Mouse (Mus musculus): Measurements from ENCODE around the gene Prkch. TPM values are rescaled to one million over a fixed set of nuclear protein-coding genes. Genes with fewer than 3 reads are reported as not detected.

Gene Prkch
- total RNA-seq, 2 experiments from 2014 or later: 11.3 to 11.8 TPM

GRCm38 (mm10) chr12:73708920-73709319 is 124.3 kb downstream of the Prkch start:
- DNase-seq (ENCODE audit: low spot score in 2 of 2): peak; percentile 42 to 72

GRCm38 (mm10) chr12:73710846-73711245 is 126.2 kb downstream of the Prkch start:
- no peak for DNase-seq (ENCODE audit: low spot score in 2 of 2)

- no peak for DNase-seq (ENCODE audit: low spot score in 2 of 2)
Observed at GRCm38 (mm10) chr12:73712122-73712521, 127.5 kb downstream of the Prkch start.

- no peak for DNase-seq (ENCODE audit: low spot score in 2 of 2)
Observed at GRCm38 (mm10) chr12:73714589-73714988, 130.0 kb downstream of the Prkch start.

- no peak for DNase-seq (ENCODE audit: low spot score in 2 of 2)
Observed at GRCm38 (mm10) chr12:73715331-73715730, 130.7 kb downstream of the Prkch start.

GRCm38 (mm10) chr12:73715954-73716731 is 131.5 kb downstream of the Prkch start:
- no peak for DNase-seq (ENCODE audit: low spot score in 2 of 2)

GRCm38 (mm10) chr12:73718036-73718435 is 133.4 kb downstream of the Prkch start:
- no peak for DNase-seq (ENCODE audit: low spot score in 2 of 2)

- DNase-seq (ENCODE audit: low spot score in 2 of 2): no peak
Observed at GRCm38 (mm10) chr12:73719816-73720215, 135.2 kb downstream of the Prkch start.

GRCm38 (mm10) chr12:73720466-73720865 is 135.9 kb downstream of the Prkch start:
- DNase-seq (ENCODE audit: low spot score in 2 of 2): no peak

GRCm38 (mm10) chr12:73722060-73722459 is 137.5 kb downstream of the Prkch start:
- DNase-seq (ENCODE audit: low spot score in 2 of 2): no peak

GRCm38 (mm10) chr12:73723067-73723466 is 138.5 kb downstream of the Prkch start:
- no peak for DNase-seq (ENCODE audit: low spot score in 2 of 2)

GRCm38 (mm10) chr12:73723887-73724286 is 139.3 kb downstream of the Prkch start:
- no peak for DNase-seq (ENCODE audit: low spot score in 2 of 2)

- DNase-seq (ENCODE audit: low spot score in 2 of 2): no peak
Observed at GRCm38 (mm10) chr12:73725825-73726604, 141.4 kb downstream of the Prkch start.

GRCm38 (mm10) chr12:73727046-73727445 is 142.4 kb downstream of the Prkch start:
- no peak for DNase-seq (ENCODE audit: low spot score in 2 of 2)

- DNase-seq (ENCODE audit: low spot score in 2 of 2): no peak
Observed at GRCm38 (mm10) chr12:73730603-73731002, 146.0 kb downstream of the Prkch start.

- no peak for DNase-seq (ENCODE audit: low spot score in 2 of 2)
Observed at GRCm38 (mm10) chr12:73731093-73731492, 146.5 kb downstream of the Prkch start.

- no peak for DNase-seq (ENCODE audit: low spot score in 2 of 2)
Observed at GRCm38 (mm10) chr12:73731848-73732540, 147.4 kb downstream of the Prkch start.

GRCm38 (mm10) chr12:73732862-73733261 is 148.3 kb downstream of the Prkch start:
- no peak for DNase-seq (ENCODE audit: low spot score in 2 of 2)

GRCm38 (mm10) chr12:73736931-73737330 is 152.3 kb downstream of the Prkch start:
- no peak for DNase-seq (ENCODE audit: low spot score in 2 of 2)

- no peak for DNase-seq (ENCODE audit: low spot score in 2 of 2)
Observed at GRCm38 (mm10) chr12:73739611-73740219, 155.1 kb downstream of the Prkch start.

- DNase-seq (ENCODE audit: low spot score in 2 of 2): no peak
Observed at GRCm38 (mm10) chr12:73742577-73742976, 158.0 kb downstream of the Prkch start.
